Mouse (Mus musculus) gastrocnemius, adult 8-10 months (tissue): ENCODE data around the gene Dapk1. TPM values are rescaled to one million over a fixed set of nuclear protein-coding genes. Genes with fewer than 3 reads are reported as not detected.
A peak's percentile ranks its signal among the peaks of the same experiment; 100 is the strongest.

Experiments used
- DNase-seq, 2 experiments: peaks; one replicate each; pipeline ENCODE4 v3.0.0; 2022; ENCODE audit warnings: low spot score in 2 of 2
- total RNA-seq, 4 experiments: library from RNA; stranded (reverse); gene quantifications; 2 replicates each; pipeline ENCODE4 v1.2.4; 2022

Dapk1 gene
- total RNA-seq, 4 experiments from 2014 or later, result 1.1 to 3.1 (median 2.3) TPM

DNA sequence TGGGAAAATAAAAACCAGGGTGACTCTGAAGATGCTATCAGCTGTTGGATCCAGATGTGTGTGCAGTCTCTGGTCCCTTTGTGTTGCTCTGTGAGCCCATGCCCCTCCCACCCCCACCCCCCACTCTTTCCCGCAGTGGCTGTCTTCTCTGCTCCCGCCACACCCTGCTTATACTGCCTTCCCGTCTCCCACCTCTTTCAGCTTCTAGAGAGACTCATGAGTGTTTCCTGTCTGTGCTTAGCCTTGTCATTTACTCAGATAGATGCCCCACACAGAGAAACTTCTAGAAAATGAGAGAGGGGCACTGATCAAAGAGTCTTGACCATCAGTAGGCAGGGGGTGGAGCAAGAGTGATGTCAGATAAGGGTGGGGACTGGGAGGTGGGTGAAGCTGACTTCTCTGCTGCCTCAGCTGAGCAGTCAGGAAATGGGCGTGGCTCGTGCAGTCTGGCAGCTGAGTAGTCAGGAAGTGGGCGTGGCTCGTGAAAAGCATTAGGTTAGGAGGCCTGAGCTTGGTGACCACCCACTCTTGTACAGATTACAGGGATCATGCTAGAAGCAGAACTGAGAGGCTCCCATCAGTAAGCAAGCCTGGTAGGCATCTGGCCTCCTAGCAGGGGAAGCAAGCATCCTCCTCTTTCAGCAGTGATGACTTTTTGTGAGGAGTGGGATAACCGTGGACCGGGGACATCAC lies 136.0 kb downstream of the Dapk1 start:
- DNase-seq, result peak; percentile 68 to 74

DNA sequence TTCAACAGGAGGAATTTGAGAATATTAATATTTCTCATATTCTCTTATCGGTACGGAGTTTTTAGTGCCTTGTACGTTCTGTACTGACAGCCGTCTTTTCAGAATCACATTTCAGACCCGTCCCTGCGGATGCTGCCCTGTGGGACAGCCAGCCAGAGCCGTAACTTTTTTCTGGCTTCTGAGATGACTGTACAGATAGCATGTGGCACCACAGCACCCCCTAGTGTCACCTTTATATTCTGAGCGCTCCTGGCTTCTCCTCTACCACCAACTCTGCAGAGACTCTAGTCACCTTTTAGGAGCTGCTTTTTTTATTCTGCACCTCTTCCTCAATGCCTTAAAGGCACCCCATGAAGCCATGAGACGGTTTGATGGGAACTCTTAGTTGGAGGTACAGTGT lies 136.7 kb downstream of the Dapk1 start:
- DNase-seq, result peak; percentile 34 to 53

DNA sequence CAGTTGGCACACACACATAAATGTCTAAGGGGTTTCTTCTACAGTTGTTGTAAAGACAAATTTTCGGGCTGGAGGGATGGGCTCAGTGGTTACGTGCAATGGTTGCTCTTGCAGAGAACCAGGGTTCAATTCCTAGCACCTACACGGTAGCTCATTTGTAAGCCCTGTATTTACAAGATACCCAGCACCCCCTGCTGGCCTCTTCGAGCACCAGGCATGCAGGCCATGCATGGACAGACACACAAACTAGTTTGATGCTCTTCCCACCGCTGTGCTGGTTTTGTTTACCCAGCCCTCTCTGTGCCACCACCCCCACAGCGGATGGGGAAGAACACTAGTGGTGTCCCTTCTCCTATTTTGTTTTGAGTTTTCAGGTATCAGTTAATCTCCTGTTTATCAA lies 138.5 kb downstream of the Dapk1 start:
- no peak for DNase-seq

DNA sequence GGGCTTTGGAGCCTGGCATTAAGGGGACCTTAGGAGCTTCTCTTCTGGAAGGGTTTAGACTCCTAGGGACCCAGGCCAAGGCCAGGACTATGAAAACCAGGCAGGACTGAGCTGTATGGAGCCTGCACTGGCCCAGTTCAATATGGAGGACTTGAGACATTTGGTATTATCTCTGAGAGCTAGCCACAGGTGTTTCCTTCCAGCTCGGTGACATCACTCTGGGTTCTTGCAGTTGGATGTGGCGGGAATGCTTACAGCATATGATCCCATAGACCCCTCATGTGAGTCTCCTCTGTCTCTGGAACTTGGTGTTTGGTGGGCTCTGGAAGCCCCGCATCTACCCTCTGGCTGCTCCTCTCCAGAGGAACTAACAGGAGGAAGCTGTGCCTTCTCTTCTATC lies 140.9 kb downstream of the Dapk1 start:
- no peak for DNase-seq

DNA sequence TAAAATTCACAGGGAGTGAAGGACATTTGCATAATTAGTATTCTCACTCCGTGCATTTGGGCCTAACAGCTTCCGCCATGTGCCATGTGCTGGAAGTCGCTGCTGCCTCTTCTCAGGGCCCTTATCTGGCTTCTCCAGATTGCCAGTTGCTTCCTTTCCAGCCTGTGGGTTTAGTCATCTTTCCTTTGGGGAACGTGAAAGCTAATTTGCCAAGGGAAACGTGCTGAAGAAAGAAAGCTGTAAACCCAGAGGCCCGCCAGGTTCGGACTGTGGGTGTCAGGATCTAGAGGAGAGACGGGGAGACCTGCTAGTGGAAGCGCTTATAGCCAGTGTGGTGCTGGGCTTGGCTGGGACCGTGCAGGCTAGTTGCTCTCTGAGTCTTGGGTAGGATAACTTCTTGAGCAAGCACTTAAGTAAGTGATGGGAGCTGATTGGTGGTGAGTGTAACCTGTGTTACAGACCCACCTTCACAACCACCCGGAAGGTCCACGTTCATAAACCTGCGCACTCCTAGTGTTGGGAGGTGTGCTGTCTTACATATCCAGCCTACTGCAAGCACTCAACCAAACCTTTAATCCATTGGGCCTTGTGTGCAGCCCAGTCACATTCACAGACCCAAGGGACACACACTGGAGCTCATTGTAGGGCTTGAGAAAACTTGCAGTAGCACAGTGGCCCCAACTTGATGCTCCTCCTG lies 141.8 kb downstream of the Dapk1 start:
- no peak for DNase-seq

DNA sequence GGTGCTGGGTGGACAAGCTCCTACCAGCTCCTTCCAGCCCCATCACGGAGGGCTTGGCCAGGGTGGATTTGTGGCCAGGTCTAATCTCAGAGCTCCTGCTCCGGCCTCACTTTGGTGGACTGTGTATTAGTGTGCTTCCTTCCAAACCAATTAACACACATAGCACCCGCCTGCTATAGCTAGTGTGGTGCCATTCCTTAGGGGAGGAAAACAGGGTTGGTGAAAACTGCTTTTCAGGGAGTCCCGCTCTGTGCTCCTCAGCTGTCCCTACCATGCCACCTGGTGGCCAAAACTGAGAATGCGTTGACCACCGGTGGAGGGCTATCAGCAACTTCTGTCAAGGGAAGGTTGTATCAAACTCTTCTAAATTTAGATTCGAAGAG lies 142.3 kb downstream of the Dapk1 start:
- peak; percentile 66 to 68 for DNase-seq

DNA sequence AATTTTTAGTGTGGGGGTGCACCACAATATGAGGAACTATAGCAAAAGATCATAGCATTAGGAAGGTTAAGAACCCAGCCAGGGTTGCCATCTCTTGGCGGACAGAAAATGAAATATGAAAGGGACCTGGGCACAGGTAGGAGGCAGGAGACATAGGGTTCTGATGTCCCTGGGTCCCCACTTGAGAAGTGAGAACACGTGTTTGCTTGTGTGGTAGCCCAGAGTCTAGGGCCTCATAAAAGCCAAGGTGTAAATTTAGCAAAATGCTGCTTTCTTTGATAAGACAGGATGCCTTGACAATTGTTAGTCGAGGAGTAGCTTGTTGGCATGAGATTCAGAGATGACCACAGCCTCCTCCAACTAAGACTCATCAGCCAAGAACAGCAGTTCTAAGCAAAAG lies 143.0 kb downstream of the Dapk1 start:
- no peak for DNase-seq

DNA sequence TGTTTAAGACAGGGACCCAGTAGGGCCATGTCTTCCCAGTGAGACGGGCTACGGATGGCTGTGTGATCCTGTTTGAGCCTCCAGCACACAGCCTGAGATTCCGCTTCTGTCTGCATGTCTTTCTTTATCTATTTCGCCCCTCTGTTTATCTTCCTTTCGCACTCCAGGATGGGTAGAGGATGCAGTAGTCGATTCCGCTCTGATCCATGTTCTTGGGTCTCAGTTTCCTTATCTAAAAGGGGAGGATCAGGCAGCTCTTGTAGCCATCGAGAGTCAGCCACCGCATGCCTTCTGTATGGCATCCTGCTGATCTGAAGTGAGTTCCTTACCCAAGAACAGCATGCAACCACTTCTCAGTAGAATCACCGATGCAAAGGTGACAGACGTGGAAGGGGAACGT lies 143.6 kb downstream of the Dapk1 start:
- no peak for DNase-seq

DNA sequence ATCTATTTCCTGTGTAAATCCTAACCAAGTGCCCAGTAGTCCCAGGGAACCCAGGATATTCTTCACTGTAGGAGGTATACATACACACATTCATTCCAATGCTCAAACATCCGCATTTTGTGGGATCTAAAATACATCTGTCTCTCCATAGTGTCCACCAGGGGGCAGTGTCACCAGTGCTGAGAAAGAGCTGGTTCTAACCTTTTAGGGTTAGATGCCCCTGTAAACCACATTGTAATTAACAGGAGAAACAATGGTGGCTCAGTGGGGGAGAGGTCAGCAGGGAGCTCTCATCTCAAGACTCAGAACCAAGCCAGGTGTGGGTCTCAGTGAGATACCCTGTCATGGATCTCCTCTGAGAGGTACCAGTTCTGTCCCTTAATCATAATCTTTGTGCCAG lies 144.5 kb downstream of the Dapk1 start:
- DNase-seq, result no peak

DNA sequence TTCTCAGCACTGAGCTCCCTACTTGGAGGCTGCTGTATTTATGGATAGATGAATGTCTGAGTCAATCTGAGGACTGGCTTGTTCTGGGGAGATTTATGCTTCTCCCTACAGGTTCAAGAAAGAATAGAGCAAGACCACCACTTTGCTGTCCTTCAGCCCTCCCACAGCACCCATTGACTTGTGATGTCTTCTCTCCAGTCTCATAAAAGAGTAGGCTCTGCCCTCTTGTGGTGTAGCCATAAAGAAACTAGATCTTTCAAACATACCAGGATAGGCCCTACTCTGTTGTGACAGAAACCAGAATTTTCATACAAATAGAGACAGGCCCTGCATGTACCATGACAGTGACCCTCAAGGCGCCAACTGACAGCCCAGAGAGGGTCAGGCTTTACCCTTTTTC lies 145.5 kb downstream of the Dapk1 start:
- DNase-seq, result no peak

DNA sequence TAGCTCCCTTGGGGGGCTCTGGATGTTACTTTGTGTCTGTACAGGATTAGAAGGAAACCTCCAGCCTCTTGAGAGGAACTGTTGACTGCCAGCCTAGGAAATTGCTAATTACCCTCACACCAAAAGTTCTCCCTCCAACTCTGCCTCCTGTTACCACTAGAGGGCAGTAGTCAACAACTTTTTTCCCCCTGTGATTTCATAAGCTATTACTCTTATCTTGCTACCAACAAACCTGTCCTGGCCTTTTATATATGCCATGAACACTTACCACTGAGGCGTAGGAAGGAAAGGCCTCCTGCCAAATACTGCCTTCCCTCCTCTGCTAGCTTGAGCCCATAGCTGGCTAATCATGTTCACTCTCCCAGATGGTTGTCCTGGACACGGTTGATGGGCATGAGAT lies 146.8 kb downstream of the Dapk1 start:
- DNase-seq, result no peak

DNA sequence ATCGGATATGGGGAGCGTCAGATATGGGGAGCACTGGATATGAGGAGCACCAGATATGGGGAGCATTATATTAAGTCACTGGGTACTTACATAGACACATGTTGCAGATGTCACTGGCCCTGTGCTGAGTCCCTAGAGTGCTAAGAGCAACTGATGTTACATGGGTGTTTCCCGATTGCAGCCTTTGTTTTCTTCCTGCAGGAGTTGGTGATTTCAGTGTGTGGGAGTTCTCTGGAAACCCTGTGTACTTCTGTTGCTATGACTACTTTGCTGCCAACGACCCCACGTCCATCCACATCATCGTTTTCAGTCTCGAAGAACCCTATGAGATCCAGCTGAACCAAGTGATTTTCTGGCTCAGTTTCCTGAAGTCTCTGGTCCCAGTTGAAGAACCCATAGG lies 149.2 kb downstream of the Dapk1 start:
- no peak for DNase-seq

DNA sequence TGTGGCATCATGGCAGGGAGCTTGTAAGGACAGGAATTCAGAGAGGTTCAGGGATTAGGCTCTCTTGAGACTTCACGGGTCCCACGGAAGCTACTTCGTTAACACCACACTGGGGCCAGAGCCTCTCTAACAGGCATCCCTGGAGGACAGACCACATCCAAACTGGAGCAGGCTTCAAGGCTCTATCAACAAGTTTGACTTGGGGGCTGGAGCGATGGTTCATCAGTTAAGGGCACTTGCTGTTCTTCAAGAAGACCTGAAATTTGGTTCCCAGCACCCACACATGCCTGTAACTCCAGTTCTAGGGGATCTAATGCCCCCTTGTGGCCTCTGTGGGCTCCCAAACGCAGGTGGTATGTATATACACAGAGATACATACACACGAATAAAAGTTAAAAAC lies 151.5 kb downstream of the Dapk1 start:
- DNase-seq, result no peak

DNA sequence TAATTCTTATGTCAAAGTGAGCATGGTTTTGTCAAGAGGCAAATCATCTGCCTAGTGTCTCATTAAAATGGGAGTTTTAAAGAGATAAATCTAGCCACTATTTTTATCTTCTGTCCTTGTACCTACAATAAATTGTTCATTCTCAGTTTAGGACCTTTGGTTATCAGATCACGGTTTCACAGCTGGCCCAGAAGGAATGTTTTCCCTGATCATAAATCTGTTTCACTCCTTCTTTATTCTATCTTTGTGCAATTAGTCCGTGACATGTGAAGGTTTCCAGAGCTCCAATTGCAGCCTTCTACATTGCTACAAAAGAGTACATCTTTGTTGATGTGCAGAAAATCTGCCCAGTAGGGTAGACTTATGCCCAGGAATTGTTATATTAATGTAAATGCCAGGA lies 153.5 kb downstream of the Dapk1 start:
- DNase-seq, result no peak

DNA sequence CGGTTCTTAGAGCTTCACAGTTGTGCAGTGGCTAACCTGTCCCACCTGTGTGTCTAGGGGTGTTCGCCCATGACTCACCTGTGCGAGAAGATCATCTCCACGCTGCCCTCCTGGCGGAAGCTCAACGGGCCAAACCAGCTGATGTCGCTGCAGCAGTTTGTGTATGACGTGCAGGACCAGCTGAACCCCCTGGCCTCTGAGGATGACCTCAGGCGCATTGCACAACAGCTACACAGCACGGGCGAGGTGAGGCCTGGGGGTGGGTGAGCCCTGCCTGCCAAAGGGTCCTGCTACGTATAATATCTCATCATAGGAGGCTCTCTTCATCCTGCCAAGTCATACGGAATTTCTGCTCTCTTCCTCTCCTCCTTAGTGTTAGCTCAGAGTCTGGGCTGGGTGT lies 155.5 kb downstream of the Dapk1 start:
- no peak for DNase-seq

DNA sequence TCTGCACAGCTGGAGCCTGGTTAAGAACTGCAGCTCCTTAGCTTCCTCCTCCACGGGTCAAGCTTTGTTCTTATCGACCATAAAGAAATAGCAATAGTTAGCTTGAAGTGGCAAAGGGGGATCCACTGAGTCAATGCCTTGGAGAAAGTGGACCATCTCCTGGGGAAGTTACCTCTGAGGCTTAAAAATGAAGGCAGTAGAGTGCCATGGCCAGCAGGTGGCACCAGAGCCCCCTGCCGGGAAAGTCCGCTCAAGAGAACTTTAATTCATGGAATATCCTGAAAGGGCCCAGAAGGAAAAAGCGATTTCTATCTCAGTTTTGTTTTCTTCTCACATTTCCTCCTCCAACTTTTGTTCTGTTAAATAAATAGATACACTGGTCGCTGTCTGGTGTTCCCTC lies 157.4 kb downstream of the Dapk1 start:
- no peak for DNase-seq

DNA sequence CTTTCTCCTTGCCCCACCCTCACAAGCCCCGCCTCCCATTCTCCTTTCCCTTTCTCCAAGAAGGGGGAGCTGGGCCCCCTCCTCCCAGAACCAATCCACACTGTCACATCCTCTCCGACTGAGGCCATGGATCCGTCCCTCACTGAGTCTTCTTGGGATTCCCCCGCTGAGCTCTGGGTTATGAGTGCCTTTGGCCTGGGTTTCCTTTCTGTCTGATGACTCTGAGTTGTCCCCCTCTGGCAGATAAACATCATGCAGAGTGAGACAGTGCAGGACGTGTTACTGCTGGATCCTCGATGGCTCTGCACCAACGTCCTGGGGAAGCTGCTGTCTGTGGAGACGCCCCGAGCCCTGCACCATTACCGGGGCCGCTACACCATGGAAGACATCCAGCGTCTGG lies 158.6 kb downstream of the Dapk1 start:
- DNase-seq, result no peak

DNA sequence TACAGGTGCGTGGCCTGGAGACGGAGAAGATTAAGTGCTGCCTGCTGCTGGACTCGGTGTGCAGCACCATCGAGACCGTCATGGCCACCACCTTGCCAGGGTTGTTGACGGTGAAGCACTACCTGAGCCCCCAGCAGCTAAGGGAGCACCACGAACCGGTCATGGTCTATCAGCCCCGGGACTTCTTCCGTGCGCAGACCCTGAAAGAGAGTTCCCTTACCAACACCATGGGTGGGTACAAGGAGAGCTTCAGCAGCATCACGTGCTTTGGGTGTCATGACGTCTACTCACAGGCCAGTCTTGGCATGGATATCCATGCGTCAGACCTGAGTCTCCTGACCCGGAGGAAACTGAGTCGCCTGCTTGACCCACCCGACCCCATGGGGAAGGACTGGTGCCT lies 159.4 kb downstream of the Dapk1 start:
- DNase-seq, result no peak

DNA sequence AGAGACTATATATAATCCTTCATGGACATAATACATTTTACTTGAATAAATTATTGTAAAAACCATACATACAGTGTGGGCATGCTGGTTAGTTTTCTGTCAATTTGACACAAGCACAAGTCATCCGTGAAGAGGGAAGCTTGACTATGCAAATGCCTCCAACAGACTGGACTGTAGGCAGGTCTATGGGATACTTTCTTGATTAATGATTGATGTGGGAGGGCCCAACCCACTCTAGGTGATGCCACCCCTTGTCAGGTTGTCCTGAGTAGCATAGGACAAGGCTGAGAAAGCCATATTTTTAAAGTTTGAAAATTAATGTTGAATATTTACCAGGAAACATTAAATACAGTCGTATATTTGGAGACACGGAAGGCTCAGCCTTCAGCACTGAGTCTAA lies 178.8 kb downstream of the Dapk1 start:
- no peak for DNase-seq

DNA sequence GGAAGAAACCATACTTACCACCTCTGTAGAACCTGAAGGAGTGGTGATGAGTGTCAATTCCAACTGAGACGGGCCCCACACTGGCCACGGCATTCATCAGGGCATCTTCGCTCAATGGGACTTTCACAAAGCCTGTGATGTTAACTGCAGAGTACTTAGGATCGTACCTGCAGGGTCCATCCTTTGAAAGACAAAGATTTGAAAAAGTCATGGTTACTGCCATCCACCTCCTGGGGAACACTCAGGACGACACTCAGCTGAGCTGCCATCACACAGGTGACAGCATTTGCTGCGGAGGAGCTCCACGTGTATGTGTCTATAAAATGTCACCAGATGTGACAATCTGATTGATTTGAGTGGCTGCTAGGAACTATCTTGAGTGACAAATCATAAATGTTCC lies 181.6 kb downstream of the Dapk1 start:
- no peak for DNase-seq

DNA sequence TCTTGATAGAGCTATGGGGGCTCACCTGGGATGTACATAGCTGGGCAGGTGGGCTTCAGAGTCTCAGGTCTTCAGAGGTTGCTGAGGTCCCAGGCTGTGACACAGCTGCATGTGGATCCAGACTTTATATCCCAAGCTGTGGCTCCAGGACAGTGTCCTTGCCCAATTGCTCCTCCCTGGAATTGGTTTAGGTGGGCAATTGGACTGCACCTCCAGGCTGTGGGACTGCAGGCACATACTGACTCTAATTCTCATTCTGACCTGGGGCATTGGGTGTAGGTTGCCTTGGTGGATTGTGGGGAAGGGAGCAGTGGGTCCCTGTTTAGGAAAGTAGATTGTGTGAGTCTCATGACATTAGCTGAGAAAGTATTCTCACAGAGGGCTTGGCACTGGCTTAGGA lies 184.5 kb downstream of the Dapk1 start, which contains the start of gene BC051665:
BC051665 (minus strand) TSS at position 101 of the 400 bp plus-strand sequence.
- DNase-seq, result no peak

DNA sequence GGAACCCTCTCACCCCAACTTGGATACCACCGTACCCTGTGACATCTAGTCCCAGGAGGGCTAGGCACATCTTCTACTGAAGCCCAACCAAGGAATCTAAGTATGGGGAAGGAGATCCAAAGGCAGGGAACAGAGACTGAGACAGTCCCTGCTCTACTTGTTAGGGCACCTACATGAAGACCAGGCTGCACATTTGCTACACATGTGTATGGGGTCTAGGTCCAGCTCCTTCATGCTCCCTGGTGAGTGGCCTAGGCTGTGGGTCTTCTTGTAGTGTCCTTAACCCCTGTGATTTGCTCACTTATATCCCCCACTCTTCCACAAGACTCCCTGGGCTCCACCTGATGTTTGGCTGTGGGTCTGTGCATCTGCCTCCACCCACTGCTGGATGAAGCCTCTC lies 187.7 kb downstream of the Dapk1 start:
- DNase-seq, result no peak

DNA sequence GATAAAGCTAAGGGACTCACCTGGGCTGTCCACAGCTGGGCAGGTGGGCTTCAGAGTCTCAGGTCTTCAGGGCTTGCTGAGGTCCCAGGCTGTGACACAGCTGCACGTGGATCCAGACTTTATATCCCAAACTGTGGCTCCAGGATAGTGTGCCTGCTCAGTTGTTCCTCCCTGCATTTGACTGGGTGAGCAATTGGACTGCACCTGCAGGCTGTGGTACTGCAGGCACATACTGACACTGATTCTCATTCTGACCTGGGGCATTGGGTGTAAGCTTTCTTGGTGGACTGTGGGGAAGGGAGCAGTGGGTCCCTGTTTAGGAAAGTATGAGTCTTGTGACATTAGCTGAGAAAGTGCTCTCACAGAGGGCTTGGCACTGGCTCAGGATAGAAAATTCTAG lies 201.0 kb downstream of the Dapk1 start, which contains the start of gene Ctsll3:
Ctsll3 (minus strand) TSS at position 101 of the 400 bp plus-strand sequence.
- no peak for DNase-seq
